Mouse (Mus musculus) intestine, embryonic 14.5 days (tissue): ENCODE measurements around the gene Trpm2. TPM values are rescaled to one million over a fixed set of nuclear protein-coding genes. Genes with fewer than 3 reads are reported as not detected.
A peak's percentile ranks its signal among the peaks of the same experiment; 100 is the strongest.
"Not testable (repeated sequence)": the region's sequence is repeated elsewhere in the genome, so short reads cannot be mapped to it uniquely, and the experiment has no call there.

Experiments used
- ATAC-seq: fragments of 200-750 bp; cut with Nextera tagmentation; replicated peaks from 2 replicates; pipeline ENCODE4 v1.8.0; 2017; ENCODE audit warnings: low read depth, moderate number of reproducible peaks, moderate TSS enrichment, moderate library complexity; ENCODE audit not compliant: low FRiP score, low TSS enrichment
- DNase-seq: peaks from one replicate; pipeline ENCODE4 v3.0.0-alpha.2; 2018; ENCODE audit warnings: low spot score
- H3K27ac ChIP-seq: fragments of 300-500 bp; sonication (generic); 2 replicates; pipeline ENCODE4 v1.5.1; 2014; ENCODE audit warnings: low read depth, mild to moderate bottlenecking, control low read depth
- H3K27me3 ChIP-seq: fragments of 300-500 bp; sonication (generic); replicated peaks from 2 replicates; pipeline ENCODE4 v1.6.1; 2014; ENCODE audit warnings: low read length, control low read depth; ENCODE audit not compliant: control insufficient read depth, insufficient read depth
- H3K36me3 ChIP-seq: fragments of 300-500 bp; sonication (generic); 2 replicates; pipeline ENCODE4 v1.6.1; 2014; ENCODE audit warnings: low read length, control low read depth; ENCODE audit not compliant: control insufficient read depth, insufficient read depth
- H3K4me1 ChIP-seq: fragments of 300-500 bp; sonication (generic); replicated peaks from 2 replicates; pipeline ENCODE4 v1.6.1; 2014; ENCODE audit warnings: low read length, control low read depth, mixed read lengths; ENCODE audit not compliant: control insufficient read depth, insufficient read depth
- H3K4me2 ChIP-seq: fragments of 300-500 bp; sonication (generic); 2 replicates; pipeline ENCODE4 v1.6.1; 2014; ENCODE audit warnings: low read length
- H3K4me3 ChIP-seq: fragments of 300-500 bp; sonication (generic); 2 replicates; pipeline ENCODE4 v1.5.1; 2014; ENCODE audit warnings: low read depth, low read length, control low read depth, mixed read lengths
- H3K9ac ChIP-seq: fragments of 300-500 bp; sonication (generic); 2 replicates; pipeline ENCODE4 v1.6.1; 2014; ENCODE audit warnings: mild to moderate bottlenecking, low read length
- H3K9me3 ChIP-seq: fragments of 300-500 bp; sonication (generic); 2 replicates; pipeline ENCODE4 v1.6.1; 2016; ENCODE audit warnings: low read length, control low read depth; ENCODE audit not compliant: control insufficient read depth
- WGBS: fragments of 180-500 bp; shearing (Covaris S2); extraction: QIAGEN DNeasy Blood & Tissue Kit; methylation state at CpG from one replicate; pipeline ENCODE4 v1.1.7; 2014; 5-methylcytosine and 5-hydroxymethylcytosine counted together
- polyA plus RNA-seq: library from polyadenylated mRNA; unstranded; fragments of >200 nt; fragmentation: Nextera tagmentation; extraction: Ambion mirVana; gene quantifications from 2 replicates; pipeline ENCODE4 v1.2.1, GENCODE M21; 2014

Gene Trpm2
- polyA plus RNA-seq = 0.42 and 1.2 TPM in 2 replicates

GRCm38 (mm10) chr10:77970481-77970880 lies at the start of gene Trpm2:
Trpm2 (minus strand) TSS chr10:77970563.
- no peaks in the 10 kb centered on the region for H3K36me3 ChIP-seq
- no peak within 1 kb of the TSS for H3K9ac ChIP-seq
- peak within 1 kb of the TSS; percentile 15 for H3K4me3 ChIP-seq
- DNase-seq (no peak), ATAC-seq (no peak)
- 89% methylated on average over 6 of the region's 6 CpGs for WGBS
- peak within 1 kb of the TSS; percentile 48 for H3K4me2 ChIP-seq
- no peaks in the 10 kb centered on the region for H3K9me3 ChIP-seq
- H3K27ac ChIP-seq = no peak within 1 kb of the TSS
- peaks cover 19% of the 10 kb centered on the region; the same call in 1 of the 2 replicates for H3K27me3 ChIP-seq
- H3K4me1 ChIP-seq = peaks cover 7% of the 10 kb centered on the region; the same call in 1 of the 2 replicates

DNA sequence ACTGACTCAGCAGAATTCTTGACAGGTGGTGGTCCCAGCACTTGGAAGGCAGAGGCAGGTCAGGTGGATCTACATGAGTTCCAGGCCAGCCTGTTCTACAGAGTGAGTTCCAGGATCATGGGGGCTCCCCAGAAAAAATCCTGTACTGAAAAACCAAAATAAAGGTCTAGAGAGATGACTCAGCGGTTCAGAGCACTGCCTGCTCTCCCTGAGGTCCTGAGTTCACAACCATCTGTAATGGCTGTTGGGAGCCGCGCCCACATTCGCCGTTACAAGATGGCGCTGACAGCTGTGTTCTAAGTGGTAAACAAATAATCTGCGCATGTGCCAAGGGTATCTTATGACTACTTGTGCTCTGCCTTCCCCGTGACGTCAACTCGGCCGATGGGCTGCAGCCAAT lies 49.6 kb upstream of the Trpm2 start:
- 94% methylated on average over 6 of the region's 11 CpGs for WGBS
- ATAC-seq, DNase-seq, H3K36me3 ChIP-seq, H3K27me3 ChIP-seq, H3K4me2 ChIP-seq, H3K27ac ChIP-seq, H3K9ac ChIP-seq, H3K4me3 ChIP-seq, H3K4me1 ChIP-seq, H3K9me3 ChIP-seq: not testable (repeated sequence)

- no peaks in the 10 kb centered on the region for H3K27me3 ChIP-seq
- H3K27ac ChIP-seq = no peak overlapping the region
- H3K9ac ChIP-seq = no peak overlapping the region
- no peak overlapping the region for H3K4me2 ChIP-seq
- DNase-seq = no peak
- no peaks in the 10 kb centered on the region for H3K4me1 ChIP-seq
- 78% methylated on average over 4 of the region's 4 CpGs for whole genome bisulfite sequencing
- no peaks in the 10 kb centered on the region for H3K9me3 ChIP-seq
- H3K36me3 ChIP-seq = no peaks in the 10 kb centered on the region
- ATAC-seq = peak; percentile 74; the same call in 1 of the 2 replicates
- H3K4me3 ChIP-seq = no peak overlapping the region
These were observed 48.9 kb upstream of the Trpm2 start for GRCm38 (mm10) chr10:78019291-78019690.

DNA sequence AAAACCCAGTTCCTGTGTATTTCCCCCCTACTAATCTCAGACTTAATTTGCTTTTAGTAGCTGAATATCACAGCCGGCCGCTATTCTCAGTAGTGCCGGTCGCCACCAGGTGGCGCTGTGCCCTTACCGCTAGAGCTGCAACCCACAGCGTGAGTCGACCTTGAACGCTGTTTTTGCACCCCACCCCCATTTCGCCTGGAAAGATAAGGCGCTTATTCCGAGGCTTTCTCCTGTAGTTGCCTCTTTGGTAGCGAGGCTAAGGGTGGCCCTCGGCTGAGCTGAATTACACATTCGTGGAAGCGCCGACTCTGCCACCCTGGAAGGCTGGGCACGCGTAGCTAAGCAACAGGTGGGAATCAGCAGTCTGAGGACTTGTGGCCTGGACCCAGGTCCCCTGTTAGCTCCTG lies 48.4 kb upstream of the Trpm2 start:
- peak; percentile 89 for ATAC-seq
- Histone ChIP-seq H3K36me3 (no peaks in the 10 kb centered on the region), H3K4me3 (peak overlapping the region; percentile 20; the same call in 1 of the 2 replicates), H3K27ac (no peak overlapping the region), H3K9ac (0 out of 2 replicates have a peak overlapping the region, but pooled peaks have one; percentile 22), H3K27me3 (no peaks in the 10 kb centered on the region), H3K4me2 (peak overlapping the region; percentile 47), H3K9me3 (no peaks in the 10 kb centered on the region), H3K4me1 (no peaks in the 10 kb centered on the region)
- WGBS = 26% methylated on average over 19 of the region's 19 CpGs
- peak; percentile 90 for DNase-seq

GRCm38 (mm10) chr10:78016366-78016765 lies 46.0 kb upstream of the Trpm2 start:
- H3K9ac ChIP-seq = no peak overlapping the region
- H3K4me2 ChIP-seq = no peak overlapping the region
- no peak for ATAC-seq
- H3K4me3 ChIP-seq = no peak overlapping the region
- WGBS = 55% methylated on average over 5 of the region's 5 CpGs
- H3K4me1 ChIP-seq = no peaks in the 10 kb centered on the region
- H3K36me3 ChIP-seq = no peaks in the 10 kb centered on the region
- H3K27ac ChIP-seq = no peak overlapping the region
- no peak for DNase-seq
- no peaks in the 10 kb centered on the region for H3K27me3 ChIP-seq
- no peaks in the 10 kb centered on the region for H3K9me3 ChIP-seq

GRCm38 (mm10) chr10:78015489-78015888 lies 45.1 kb upstream of the Trpm2 start:
- Histone ChIP-seq H3K9ac (no peak overlapping the region), H3K27ac (no peak overlapping the region), H3K9me3 (no peaks in the 10 kb centered on the region), H3K4me3 (no peak overlapping the region), H3K36me3 (no peaks in the 10 kb centered on the region), H3K4me2 (no peak overlapping the region), H3K4me1 (no peaks in the 10 kb centered on the region), H3K27me3 (no peaks in the 10 kb centered on the region)
- ATAC-seq (no peak), DNase-seq (no peak)
- WGBS = 85% methylated on average over 1 of the region's 1 CpGs

- no peaks in the 10 kb centered on the region for H3K27me3 ChIP-seq
- DNase-seq = no peak
- H3K4me1 ChIP-seq = peaks cover 9% of the 10 kb centered on the region
- ATAC-seq = no peak
- WGBS = 94% methylated on average over 18 of the region's 18 CpGs
- no peak overlapping the region for H3K27ac ChIP-seq
- H3K36me3 ChIP-seq = no peaks in the 10 kb centered on the region
- no peak overlapping the region for H3K4me3 ChIP-seq
- H3K4me2 ChIP-seq = no peak overlapping the region
- H3K9me3 ChIP-seq = no peaks in the 10 kb centered on the region
- H3K9ac ChIP-seq = no peak overlapping the region
These were observed 42.5 kb upstream of the Trpm2 start for GRCm38 (mm10) chr10:78012661-78013495.

DNA sequence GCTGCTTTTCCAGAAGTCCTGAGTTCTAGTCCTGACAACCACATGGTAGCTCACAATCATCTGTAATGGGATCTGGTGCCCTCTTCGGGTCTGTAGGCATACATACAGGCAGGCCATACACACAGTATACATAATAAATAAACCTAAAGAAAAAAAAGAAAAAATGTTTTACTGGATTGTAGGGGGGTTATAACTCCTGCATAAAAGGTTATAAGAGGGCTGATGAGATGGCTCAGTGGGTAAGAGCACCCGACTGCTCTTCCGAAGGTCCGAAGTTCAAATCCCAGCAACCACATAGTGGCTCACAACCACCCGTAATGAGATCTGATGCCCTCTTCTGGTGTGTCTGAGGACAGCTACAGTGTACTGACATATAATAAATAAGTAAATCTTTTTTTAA lies 40.8 kb upstream of the Trpm2 start:
- H3K4me1 ChIP-seq = peaks cover 26% of the 10 kb centered on the region
- not testable (repeated sequence) for H3K36me3 ChIP-seq, H3K4me3 ChIP-seq, H3K4me2 ChIP-seq, H3K9ac ChIP-seq, DNase-seq, H3K27ac ChIP-seq, ATAC-seq, H3K27me3 ChIP-seq, H3K9me3 ChIP-seq
- 91% methylated on average over 5 of the region's 5 CpGs for WGBS
